Mouse (Mus musculus) megakaryocyte-erythroid progenitor cell, adult 5 weeks (primary cell): ENCODE data around the gene Ddx1. TPM values are rescaled to one million over a fixed set of nuclear protein-coding genes. Genes with fewer than 3 reads are reported as not detected.

Source experiments
- polyA plus RNA-seq: library from polyadenylated mRNA; stranded (reverse); fragments of >175 nt; gene quantifications from 2 replicates; pipeline ENCODE4 v1.2.3, GENCODE M21; 2012

Ddx1 gene
- 6.3 and 7.9 TPM in 2 replicates for polyA plus RNA-seq

DNA sequence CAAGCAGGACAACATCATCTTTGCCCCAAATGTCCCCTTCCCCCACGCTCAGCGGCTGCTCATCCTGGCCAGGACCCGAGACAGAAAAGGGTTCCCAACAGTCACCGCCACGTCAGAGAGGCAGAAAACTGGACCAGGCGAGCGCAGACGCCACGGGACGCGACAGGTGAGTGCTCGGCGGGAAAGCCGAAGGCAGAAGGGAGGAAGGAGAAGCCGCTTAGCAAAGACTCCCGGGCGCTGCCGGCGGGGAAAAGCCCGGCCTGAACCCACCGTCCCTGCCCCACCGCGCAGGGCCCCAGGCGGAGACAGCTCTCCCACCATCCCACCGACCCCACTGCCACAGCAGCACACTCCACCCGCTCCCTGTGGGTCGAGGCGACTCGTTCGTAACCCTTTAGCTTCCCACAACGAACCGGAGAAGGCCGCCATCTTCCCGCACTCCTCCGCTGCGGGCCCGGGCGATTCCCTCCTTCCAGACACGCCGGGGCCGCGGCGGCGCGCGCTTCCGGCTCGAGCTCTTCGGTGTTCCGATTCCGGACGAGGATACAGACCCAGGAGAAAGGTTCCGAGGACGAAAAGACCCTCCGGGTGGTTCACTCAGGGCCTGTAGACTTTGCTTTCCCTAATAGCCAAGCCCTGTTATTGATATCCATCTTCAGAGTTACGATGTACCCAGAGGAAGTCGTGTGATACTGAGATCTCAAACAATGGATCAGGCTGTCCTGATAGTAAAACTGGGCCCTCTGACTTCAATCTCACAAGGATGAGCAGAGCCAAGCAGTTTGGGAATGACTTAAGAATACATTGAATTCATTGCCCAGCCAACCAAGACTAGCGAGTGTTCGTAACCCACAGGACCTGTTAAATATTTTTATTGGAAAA is at the start of gene Ddx1:
TSS of gene Ddx1 (minus strand) at position 523 of the 882 bp plus-strand sequence.

DNA sequence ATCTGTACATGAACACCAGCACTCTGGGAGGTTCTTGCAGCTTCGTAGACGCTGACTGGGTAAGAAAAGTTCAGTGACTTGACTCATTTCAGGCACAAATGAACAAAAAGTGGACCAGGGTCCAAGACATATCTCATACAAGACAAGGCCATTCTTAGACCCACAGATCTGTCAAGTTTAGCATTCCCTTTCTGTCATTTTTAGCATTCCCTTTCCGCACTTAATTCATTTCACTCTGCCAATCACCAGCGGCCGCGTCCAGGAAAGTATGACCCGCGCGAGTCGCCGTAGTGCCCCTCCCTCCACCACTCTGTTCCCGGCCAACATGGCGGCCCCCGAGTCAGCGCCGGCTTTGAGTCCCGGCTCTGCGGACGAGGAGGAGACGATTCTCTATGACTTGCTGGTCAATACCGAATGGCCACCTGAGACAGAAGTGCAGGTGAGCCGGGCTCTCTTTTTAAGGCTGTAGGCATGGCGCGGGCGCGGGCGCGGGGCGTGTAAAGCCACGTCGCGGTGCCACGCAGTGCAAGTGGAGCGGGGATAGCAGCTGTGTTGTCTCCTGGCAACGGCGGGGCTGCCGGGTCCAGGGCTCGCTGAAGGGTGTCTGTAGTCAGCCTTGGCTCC is 19.9 kb upstream of the Ddx1 start, which contains the start of gene Nbas:
TSS of gene Nbas (plus strand) at position 308 of the 624 bp plus-strand sequence.

Other genes starting within 250 kb of the Ddx1 start
- 6.4 and 7.6 TPM in 2 replicates for gene Nbas, start 19.9 kb upstream of the Ddx1 start, polyA plus RNA-seq